Mouse (Mus musculus) adrenal gland, adult 2 months (tissue): ENCODE measurements around the gene Kdm3a. TPM values are rescaled to one million over a fixed set of nuclear protein-coding genes. Genes with fewer than 3 reads are reported as not detected.

ENCODE experiments used
- DNase-seq: peaks from one replicate; pipeline ENCODE4 v3.0.0; 2021
- polyA plus RNA-seq: library from polyadenylated mRNA; depleted of rRNA; stranded (reverse); fragments of >200 nt; gene quantifications from 2 replicates; pipeline ENCODE4 v1.2.3, GENCODE M21; 2012; rRNA removed
- total RNA-seq, 2 experiments: library from RNA; stranded (reverse); gene quantifications; 2 replicates each; pipeline ENCODE4 v1.2.3; 2021

The Kdm3a gene
- total and polyA plus RNA-seq, 3 experiments: 3.3 to 31.4 (median 21.1) TPM

- no peak for DNase-seq
These were observed 53.3 kb downstream of the Kdm3a start for GRCm38 (mm10) chr6:71579478-71579877.

- DNase-seq: no peak
These were observed 57.4 kb downstream of the Kdm3a start for GRCm38 (mm10) chr6:71575359-71575758.

- peak; percentile 35 for DNase-seq
These were observed 63.8 kb downstream of the Kdm3a start for GRCm38 (mm10) chr6:71569025-71569424.

- no peak for DNase-seq
These were observed 64.2 kb downstream of the Kdm3a start for GRCm38 (mm10) chr6:71568616-71569015.

GRCm38 (mm10) chr6:71556826-71557225 lies 76.0 kb downstream of the Kdm3a start:
- DNase-seq: no peak

GRCm38 (mm10) chr6:71555507-71555951 lies 77.3 kb downstream of the Kdm3a start:
- peak; percentile 77 for DNase-seq

- DNase-seq: peak; percentile 98
These were observed 88.9 kb downstream of the Kdm3a start, which contains the start of gene Chmp3 for GRCm38 (mm10) chr6:71543686-71544499. TSS of gene Chmp3 (plus strand) at chr6:71543797.

Other genes starting within 250 kb of the Kdm3a start
- 10 to 100 TPM; 68.1 to 80.1 TPM for gene Rmnd5a, start 192.4 kb downstream of the Kdm3a start, total RNA-seq
- gene Rmnd5a, start 192.4 kb downstream of the Kdm3a start, polyA plus RNA-seq: 18.3 and 20.9 TPM in 2 replicates
- 10 to 100 TPM; 28.5 to 40.3 TPM for gene Rnf103, start 139.1 kb downstream of the Kdm3a start, total RNA-seq
- 37.8 and 49.3 TPM in 2 replicates for gene Rnf103, start 139.1 kb downstream of the Kdm3a start, polyA plus RNA-seq
- gene Chmp3, start 89.2 kb downstream of the Kdm3a start, total RNA-seq: 100 to 1,000 TPM; 141 to 143 TPM
- 16.6 and 21.7 TPM in 2 replicates for gene Chmp3, start 89.2 kb downstream of the Kdm3a start, polyA plus RNA-seq
- gene Reep1, start 74.6 kb upstream of the Kdm3a start, total RNA-seq: 1 to 10 TPM; 5.4 to 5.8 TPM
- 2.8 and 3.7 TPM in 2 replicates for gene Reep1, start 74.6 kb upstream of the Kdm3a start, polyA plus RNA-seq
- gene Mrpl35, start 194.0 kb upstream of the Kdm3a start, total RNA-seq: 10 to 100 TPM; 43.0 to 49.0 TPM
- gene Mrpl35, start 194.0 kb upstream of the Kdm3a start, polyA plus RNA-seq: 2.6 and 2.9 TPM in 2 replicates
- gene Immt, start 198.3 kb upstream of the Kdm3a start, total RNA-seq: 100 to 1,000 TPM; 315 to 398 TPM
- gene Immt, start 198.3 kb upstream of the Kdm3a start, polyA plus RNA-seq: 96.6 and 110 TPM in 2 replicates